Mouse (Mus musculus) liver, embryonic 14.5 days (tissue): ENCODE results near the gene Nr1d1.

ENCODE experiments used
- CTCF ChIP-seq: IDR thresholded peaks from 2 replicates; pipeline ENCODE4 v1.5.1; 2016; ENCODE audit warnings: antibody characterized with exemption, low read depth, control low read depth
- EP300 ChIP-seq: IDR thresholded peaks from 2 replicates; pipeline ENCODE4 v1.6.1; 2016; ENCODE audit warnings: antibody characterized with exemption, low read depth

DNA sequence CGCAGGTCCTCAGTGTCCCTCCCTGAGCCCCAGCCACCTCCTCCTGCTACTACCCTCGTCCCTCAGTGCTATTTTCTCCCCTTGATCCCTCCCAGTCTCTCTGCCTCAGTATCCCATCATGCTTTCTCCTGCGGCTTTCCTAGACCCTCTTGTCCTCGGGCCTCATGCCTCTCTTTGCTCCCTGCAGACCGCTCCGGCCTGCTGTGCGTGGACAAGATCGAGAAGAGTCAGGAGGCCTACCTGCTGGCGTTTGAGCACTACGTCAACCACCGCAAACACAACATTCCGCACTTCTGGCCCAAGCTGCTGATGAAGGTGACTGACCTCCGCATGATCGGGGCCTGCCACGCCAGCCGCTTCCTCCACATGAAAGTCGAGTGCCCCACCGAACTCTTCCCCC, 11.0 kb downstream of the Nr1d1 start:
- TF ChIP-seq EP300 = no peak
- no peak for TF ChIP-seq CTCF
